Mouse (Mus musculus) stomach, postnatal 0 days (tissue): Measurements from ENCODE around the gene Lig1.

Experiments used
- CTCF ChIP-seq: IDR thresholded peaks from 2 replicates; pipeline ENCODE4 v1.5.1; 2016; ENCODE audit warnings: antibody characterized with exemption, low read depth, mild to moderate bottlenecking, moderate library complexity
- EP300 ChIP-seq: optimal IDR thresholded peaks from 2 replicates; pipeline ENCODE3; 2016; ENCODE audit warnings: antibody characterized with exemption

DNA sequence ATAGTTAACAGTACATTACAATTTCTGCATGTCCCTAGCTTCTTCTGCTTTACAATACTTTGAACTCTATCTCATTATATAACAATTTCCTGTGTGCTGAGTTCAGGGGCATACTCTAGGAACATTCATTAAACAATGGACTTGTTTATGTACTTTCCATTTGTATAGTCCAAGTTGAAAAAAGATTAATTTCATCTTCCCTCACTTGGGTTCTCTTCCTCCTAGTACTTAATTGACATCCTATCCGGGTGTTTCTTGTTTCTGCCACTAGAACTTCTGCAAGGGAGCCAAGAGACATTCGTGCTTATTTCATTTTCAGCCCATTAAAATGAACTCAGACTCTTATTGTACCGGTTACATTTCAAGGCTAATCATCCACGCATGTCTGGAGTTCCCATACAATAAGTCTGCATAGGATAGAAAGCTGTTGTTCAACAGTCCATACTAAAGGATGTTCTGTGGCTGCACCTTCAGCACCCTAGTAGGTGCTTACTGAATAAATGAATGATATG is 8.3 kb upstream of the Lig1 start:
- TF ChIP-seq EP300 = no peak
- TF ChIP-seq CTCF = no peak
